ENCODE assay signal across 29 mouse cellular contexts in genomic region chr7:125574832-125575231, GRCm38 (mm10). TPM values are rescaled to one million over a fixed set of nuclear protein-coding genes. Genes with fewer than 3 reads are reported as not detected.
DNase-seq lines count a peak whose midpoint lies in the region; ATAC-seq and TF ChIP-seq lines count a peak whose summit lies in the region.
"Had no signal": no experiment of that assay in that cellular context is flagged by ENCODE, and none has a peak within 500 bp of the region (broad histone marks: within the 10 kb centered on the region; RNA-seq: fewer than 3 reads in every experiment).

No protein-coding gene starts in this region.

- no peaks in the 10 kb centered on the region for H3K9me3 ChIP-seq in megakaryocyte, embryonic 14.5 days
- no peaks in the 10 kb centered on the region for H3K9me3 ChIP-seq in stomach, embryonic 15.5 days
- no peaks in the 10 kb centered on the region for H3K9me3 ChIP-seq in stomach, postnatal 0 days (ENCODE audit: control insufficient read depth, low read length)
- H3K9me3 ChIP-seq in intestine, embryonic 15.5 days, result no peaks in the 10 kb centered on the region
- H3K9me3 ChIP-seq: embryonic facial prominence, embryonic 13.5 days; embryonic facial prominence, embryonic 15.5 days; forebrain, embryonic 10.5 days; forebrain, embryonic 12.5 days; G1E had no signal

- TF ChIP-seq EP300 in stomach, postnatal 0 days (optimal IDR thresholded peaks at IDR 0.05), result no peak

- peak overlapping the region; percentile 26 for H3K4me3 ChIP-seq in megakaryocyte, embryonic 14.5 days (replicated peaks)
- H3K4me3 ChIP-seq in stomach, embryonic 15.5 days (replicated peaks), result no peak overlapping the region
- H3K4me3 ChIP-seq in stomach, postnatal 0 days (ENCODE audit: low read depth, low read length), result no peak overlapping the region
- H3K4me3 ChIP-seq in intestine, embryonic 15.5 days (replicated peaks), result no peak overlapping the region
- H3K4me3 ChIP-seq: embryonic facial prominence, embryonic 13.5 days; embryonic facial prominence, embryonic 15.5 days; erythroblast, embryonic 14.5 days; forebrain, embryonic 10.5 days; forebrain, embryonic 12.5 days had no signal

- H3K36me3 ChIP-seq in megakaryocyte, embryonic 14.5 days (replicated peaks; ENCODE audit: low read length), result peaks cover 87% of the 10 kb centered on the region
- H3K36me3 ChIP-seq in stomach, embryonic 15.5 days, result no peaks in the 10 kb centered on the region
- H3K36me3 ChIP-seq in stomach, postnatal 0 days (ENCODE audit: control insufficient read depth, insufficient read depth, low read length), result peaks cover 30% of the 10 kb centered on the region
- H3K36me3 ChIP-seq in intestine, embryonic 15.5 days, result no peaks in the 10 kb centered on the region
- H3K36me3 ChIP-seq: embryonic facial prominence, embryonic 15.5 days; forebrain, embryonic 12.5 days had no signal

- no peak overlapping the region for H3K9ac ChIP-seq in stomach, embryonic 15.5 days
- no peak overlapping the region for H3K9ac ChIP-seq in stomach, postnatal 0 days (ENCODE audit: low read length)
- H3K9ac ChIP-seq in intestine, embryonic 15.5 days, result no peak overlapping the region
- H3K9ac ChIP-seq: embryonic facial prominence, embryonic 15.5 days; forebrain, embryonic 12.5 days had no signal

- H3K4me1 ChIP-seq in megakaryocyte, embryonic 14.5 days, result peaks cover 79% of the 10 kb centered on the region
- peaks cover 22% of the 10 kb centered on the region for H3K4me1 ChIP-seq in stomach, embryonic 15.5 days
- H3K4me1 ChIP-seq in stomach, postnatal 0 days (replicated peaks; ENCODE audit: control insufficient read depth, insufficient read depth), result peaks cover 6% of the 10 kb centered on the region; the same call in 1 of the 2 replicates
- peaks cover 23% of the 10 kb centered on the region for H3K4me1 ChIP-seq in intestine, embryonic 15.5 days (replicated peaks)

- TF ChIP-seq CTCF in stomach, postnatal 0 days (IDR thresholded peaks at IDR 0.05; ENCODE audit: low read depth), result no peak

- DNase-seq in adrenal gland, adult 2 months, result peak; percentile 13
- DNase-seq in adrenal gland, postnatal 36 days, result no peak
- no peak for DNase-seq in stomach, postnatal 0 days (ENCODE audit: low spot score)
- no peak for DNase-seq in testis, postnatal 10 days (ENCODE audit: low spot score)
- DNase-seq: adrenal gland, postnatal 10 days; adrenal gland, postnatal 25 days; B cell, adult 2 months; cerebellum, adult 11-12 months; cerebellum, adult 2 months; cerebellum, adult 9-10 months; cerebellum, postnatal 14 days; cerebellum, postnatal 36 days; embryo, embryonic 11 days had no signal

- H3K4me2 ChIP-seq in stomach, embryonic 15.5 days, result no peak overlapping the region
- no peak overlapping the region for H3K4me2 ChIP-seq in stomach, postnatal 0 days (replicated peaks; ENCODE audit: low read depth)
- no peak overlapping the region for H3K4me2 ChIP-seq in intestine, embryonic 15.5 days (replicated peaks)
- H3K4me2 ChIP-seq: embryonic facial prominence, embryonic 13.5 days; forebrain, embryonic 12.5 days had no signal

- H3K27me3 ChIP-seq in megakaryocyte, embryonic 14.5 days (replicated peaks), result no peaks in the 10 kb centered on the region
- no peaks in the 10 kb centered on the region for H3K27me3 ChIP-seq in stomach, embryonic 15.5 days (replicated peaks)
- no peaks in the 10 kb centered on the region for H3K27me3 ChIP-seq in stomach, postnatal 0 days (ENCODE audit: control insufficient read depth, insufficient read depth, low read length)
- no peaks in the 10 kb centered on the region for H3K27me3 ChIP-seq in intestine, embryonic 15.5 days (replicated peaks)
- H3K27me3 ChIP-seq: CH12.LX; embryonic facial prominence, embryonic 15.5 days; forebrain, embryonic 12.5 days; Patski had no signal

- 78% methylated on average over 3 of the region's 3 CpGs for WGBS in stomach, embryonic 15.5 days
- 84% methylated on average over 3 of the region's 3 CpGs for WGBS in stomach, postnatal 0 days
- 84% methylated on average over 3 of the region's 3 CpGs for WGBS in intestine, embryonic 15.5 days

- no peak for ATAC-seq in megakaryocyte, adult 5-6 weeks (ENCODE audit: poor library complexity, severe bottlenecking)
- no peak for ATAC-seq in stomach, embryonic 15.5 days (ENCODE audit: insufficient read depth, low FRiP score, low read depth)
- ATAC-seq in stomach, postnatal 0 days (ENCODE audit: low FRiP score, low TSS enrichment), result no peak
- no peak for ATAC-seq in intestine, embryonic 15.5 days
- ATAC-seq: activated CD4-positive, CD25-positive, alpha-beta regulatory T cell, adult 4 months; CD4-positive, CD25-positive, alpha-beta regulatory T cell, adult 4 months; forebrain, embryonic 14.5 days; forebrain, embryonic 16.5 days; Patski had no signal

- H3K27ac ChIP-seq in stomach, embryonic 15.5 days, result peak overlapping the region; percentile 79; the same call in 1 of the 2 replicates
- 0 out of 2 replicates have a peak overlapping the region, but pooled peaks have one; percentile 30 for H3K27ac ChIP-seq in stomach, postnatal 0 days (replicated peaks)
- H3K27ac ChIP-seq in intestine, embryonic 15.5 days, result no peak overlapping the region
- H3K27ac ChIP-seq: forebrain, embryonic 10.5 days; forebrain, embryonic 12.5 days had no signal

RNA-seq across cellular contexts. Expression of gene Il4ra, which starts 22.9 kb away (rescaled TPM):
- total RNA-seq in adrenal gland, adult 2 months (2021), result 100 to 1,000 TPM in 1 of 2 experiments, 10 to 100 TPM in 1; 49.6 to 142 TPM
- polyA plus RNA-seq in adrenal gland, adult 2 months (2012; rRNA removed), result 76.2 and 114 TPM in 2 replicates
- total RNA-seq in adrenal gland, postnatal 36 days (2021), result 100 to 1,000 TPM in 1 of 2 experiments, 10 to 100 TPM in 1; 46.6 to 119 TPM
- polyA plus RNA-seq in megakaryocyte, embryonic 14.5 days (2012; ENCODE audit: insufficient read depth, low replicate concordance), result 18.5 and 31.9 TPM in 2 replicates
- 11.9 and 15.9 TPM in 2 replicates for total RNA-seq in megakaryocyte, adult 5-6 weeks (2015)
- 29.8 and 31.7 TPM in 2 replicates for total RNA-seq in megakaryocyte, adult 5-6 weeks (2017)
- polyA plus RNA-seq in stomach, embryonic 15.5 days (2015; fragmentation: Nextera tagmentation; extraction: Ambion mirVana), result 9.5 and 10.1 TPM in 2 replicates
- polyA plus RNA-seq in stomach, postnatal 0 days (2015; fragmentation: Nextera tagmentation; extraction: Ambion mirVana), result 13.4 and 13.9 TPM in 2 replicates
- polyA plus RNA-seq in intestine, embryonic 15.5 days (2015; fragmentation: Nextera tagmentation; extraction: Ambion mirVana), result 10.4 and 11.8 TPM in 2 replicates

RNA-seq across cellular contexts. Expression of gene Il21r, which starts 28.4 kb away (rescaled TPM):
- total RNA-seq in adrenal gland, adult 2 months (2021), result under 1 TPM; 0.52 to 0.76 TPM
- polyA plus RNA-seq in adrenal gland, adult 2 months (2012; rRNA removed), result 1.9 and 2.4 TPM in 2 replicates
- total RNA-seq in adrenal gland, postnatal 36 days (2021), result under 1 TPM; 0.43 to 0.56 TPM
- 19.8 and 124 TPM in 2 replicates for polyA plus RNA-seq in megakaryocyte, embryonic 14.5 days (2012; ENCODE audit: insufficient read depth, low replicate concordance)
- 0.62 and 0.83 TPM in 2 replicates for total RNA-seq in megakaryocyte, adult 5-6 weeks (2015)
- total RNA-seq in megakaryocyte, adult 5-6 weeks (2017), result 1.8 and 2.2 TPM in 2 replicates
- polyA plus RNA-seq in stomach, embryonic 15.5 days (2015; fragmentation: Nextera tagmentation; extraction: Ambion mirVana), result 0.57 and 0.65 TPM in 2 replicates
- polyA plus RNA-seq in stomach, postnatal 0 days (2015; fragmentation: Nextera tagmentation; extraction: Ambion mirVana), result 0.29 and 0.45 TPM in 2 replicates
- polyA plus RNA-seq in intestine, embryonic 15.5 days (2015; fragmentation: Nextera tagmentation; extraction: Ambion mirVana), result 0.32 and 0.52 TPM in 2 replicates
- polyA plus RNA-seq: Patski had no signal
